Mouse (Mus musculus) heart, embryonic 11.5 days (tissue): Measurements from ENCODE around the gene Tanc1. TPM values are rescaled to one million over a fixed set of nuclear protein-coding genes. Genes with fewer than 3 reads are reported as not detected.

Experiments
- ATAC-seq: fragments of 200-750 bp; cut with Nextera tagmentation; replicated peaks from 2 replicates; pipeline ENCODE4 v1.8.0; 2017; ENCODE audit warnings: moderate library complexity; ENCODE audit not compliant: insufficient number of reproducible peaks, low FRiP score, low TSS enrichment
- H3K27ac ChIP-seq: fragments of 300-500 bp; sonication (generic); 2 replicates; pipeline ENCODE4 v1.5.1; 2014; ENCODE audit warnings: mild to moderate bottlenecking, low read depth, low read length
- H3K27me3 ChIP-seq: fragments of 300-500 bp; sonication (generic); 2 replicates; pipeline ENCODE4 v1.6.1; 2014; ENCODE audit warnings: mild to moderate bottlenecking, low read length, mixed read lengths; ENCODE audit not compliant: control insufficient read depth, insufficient read depth
- H3K36me3 ChIP-seq: fragments of 300-500 bp; sonication (generic); 2 replicates; pipeline ENCODE4 v1.6.1; 2014; ENCODE audit warnings: mild to moderate bottlenecking, low read length, moderate library complexity, mixed read lengths; ENCODE audit not compliant: control insufficient read depth, insufficient read depth
- H3K4me1 ChIP-seq: fragments of 300-500 bp; sonication (generic); 2 replicates; pipeline ENCODE4 v1.6.1; 2014; ENCODE audit warnings: low read length; ENCODE audit not compliant: control insufficient read depth, insufficient read depth
- H3K4me2 ChIP-seq: fragments of 300-500 bp; sonication (generic); 2 replicates; pipeline ENCODE4 v1.6.1; 2014; ENCODE audit warnings: mild to moderate bottlenecking, moderate library complexity
- H3K4me3 ChIP-seq: fragments of 300-500 bp; sonication (generic); 2 replicates; pipeline ENCODE4 v1.5.1; 2014; ENCODE audit warnings: low read depth, low read length
- H3K9ac ChIP-seq: fragments of 300-500 bp; sonication (generic); 2 replicates; pipeline ENCODE4 v1.6.1; 2014; ENCODE audit warnings: mild to moderate bottlenecking, low read depth, low read length, moderate library complexity
- H3K9me3 ChIP-seq: fragments of 300-500 bp; sonication (generic); replicated peaks from 2 replicates; pipeline ENCODE4 v1.6.1; 2016; ENCODE audit warnings: low read length; ENCODE audit not compliant: control insufficient read depth
- WGBS: fragments of 180-500 bp; shearing (Covaris S2); extraction: QIAGEN DNeasy Blood & Tissue Kit; methylation state at CpG from one replicate; pipeline ENCODE4 v1.1.7; 2014; ENCODE audit not compliant: insufficient replicate concordance; 5-methylcytosine and 5-hydroxymethylcytosine counted together
- polyA plus RNA-seq: library from polyadenylated mRNA; unstranded; fragments of >200 nt; fragmentation: Nextera tagmentation; extraction: Ambion mirVana; gene quantifications from 2 replicates; pipeline ENCODE4 v1.2.1, GENCODE M21; 2014

Tanc1 gene
- polyA plus RNA-seq, 1 experiment from 2014 or later: 26.0 TPM

DNA sequence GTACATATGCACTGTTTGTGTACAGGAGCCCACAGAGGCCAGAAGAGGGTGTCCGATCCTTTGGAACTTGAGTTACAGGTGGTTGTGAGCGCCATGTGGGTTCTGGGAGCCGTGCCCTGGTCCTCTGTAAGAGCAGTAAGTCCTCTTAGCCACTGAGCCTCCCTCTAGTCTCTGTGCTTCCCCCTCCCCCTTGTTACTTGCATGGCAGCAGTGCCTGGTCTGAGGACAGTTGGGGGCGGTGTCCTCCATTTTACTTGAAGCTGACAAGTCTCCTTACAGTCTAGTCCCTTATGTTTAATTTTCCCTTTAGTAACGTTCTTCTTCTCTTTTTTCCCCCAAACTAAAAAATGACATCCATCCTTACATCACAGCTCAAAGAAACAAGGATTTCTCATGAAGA, 8.8 kb downstream of the Tanc1 start:
- Histone ChIP-seq H3K9me3 (no peaks in the 10 kb centered on the region), H3K27me3 (no peaks in the 10 kb centered on the region), H3K4me2 (no peak overlapping the region), H3K4me1 (peaks cover 31% of the 10 kb centered on the region), H3K27ac (no peak overlapping the region), H3K36me3 (peaks cover 3% of the 10 kb centered on the region; the same call in 1 of the 2 replicates), H3K9ac (no peak overlapping the region), H3K4me3 (no peak overlapping the region)
- WGBS: 76% methylated on average over 5 of the region's 5 CpGs
- ATAC-seq: no peak

DNA sequence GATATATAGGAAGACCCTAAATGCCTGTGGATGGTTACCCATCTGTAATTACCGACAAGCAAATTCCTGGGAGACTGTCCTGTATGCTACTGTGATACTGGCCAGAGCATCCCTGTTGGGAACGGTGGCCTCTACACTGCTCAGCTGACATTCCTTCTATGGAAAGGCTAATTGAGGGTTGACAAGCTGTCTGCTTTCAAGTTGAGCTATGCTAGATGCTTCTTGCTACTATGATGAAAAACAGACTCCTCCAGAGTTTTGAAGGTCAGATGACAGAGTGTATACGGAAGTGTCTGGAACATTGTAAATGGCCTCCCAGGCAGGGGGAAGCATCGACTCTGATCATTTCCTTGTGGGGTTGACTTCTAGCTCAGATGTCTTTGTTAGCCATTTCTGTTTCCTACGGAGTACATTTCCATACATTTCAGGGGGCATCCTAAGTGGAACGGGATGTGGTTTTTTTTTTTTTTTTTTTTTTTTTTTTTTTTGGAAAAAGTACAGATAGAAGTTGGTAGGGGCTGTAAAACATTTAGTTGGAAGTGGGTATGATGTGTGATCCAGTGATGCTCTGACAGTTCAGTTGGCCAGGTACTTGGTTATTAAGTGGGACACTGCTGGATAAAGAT, 10.8 kb downstream of the Tanc1 start:
- H3K27ac ChIP-seq: peak overlapping the region; percentile 65
- peaks cover 30% of the 10 kb centered on the region for H3K4me1 ChIP-seq
- peak overlapping the region; percentile 9; the same call in 1 of the 2 replicates for H3K4me2 ChIP-seq
- peaks cover 3% of the 10 kb centered on the region; the same call in 1 of the 2 replicates for H3K36me3 ChIP-seq
- no peaks in the 10 kb centered on the region for H3K27me3 ChIP-seq
- no peaks in the 10 kb centered on the region for H3K9me3 ChIP-seq
- 17% methylated on average over 6 of the region's 6 CpGs for WGBS
- peak; percentile 75 for ATAC-seq
- no peak overlapping the region for H3K9ac ChIP-seq
- no peak overlapping the region for H3K4me3 ChIP-seq

DNA sequence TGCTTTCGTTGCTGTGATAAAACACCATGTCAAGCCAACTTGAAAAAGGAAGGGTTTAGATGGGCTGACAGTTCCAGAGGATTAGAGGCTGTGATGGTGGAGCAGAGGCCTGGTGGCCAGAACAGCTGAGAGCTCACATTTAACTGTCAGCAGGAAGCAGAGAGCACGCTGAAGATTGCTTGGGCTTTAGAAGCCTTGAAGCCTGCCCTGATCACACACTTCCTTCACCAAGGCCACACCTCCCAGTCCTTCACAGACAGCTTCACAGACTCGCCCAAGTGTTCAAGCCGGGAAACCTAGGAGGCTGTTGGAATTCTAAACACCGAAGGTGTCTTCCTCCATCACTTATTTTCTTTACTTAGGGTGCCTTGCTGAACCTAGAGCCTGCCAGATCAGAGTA, 12.0 kb downstream of the Tanc1 start:
- H3K4me3 ChIP-seq: no peak overlapping the region
- no peaks in the 10 kb centered on the region for H3K27me3 ChIP-seq
- H3K27ac ChIP-seq: peak overlapping the region; percentile 65; the same call in 1 of the 2 replicates
- H3K9me3 ChIP-seq: no peaks in the 10 kb centered on the region
- 45% methylated on average over 5 of the region's 5 CpGs for WGBS
- H3K4me1 ChIP-seq: peaks cover 42% of the 10 kb centered on the region
- H3K36me3 ChIP-seq: peaks cover 3% of the 10 kb centered on the region; the same call in 1 of the 2 replicates
- no peak overlapping the region for H3K4me2 ChIP-seq
- H3K9ac ChIP-seq: no peak overlapping the region
- no peak for ATAC-seq

DNA sequence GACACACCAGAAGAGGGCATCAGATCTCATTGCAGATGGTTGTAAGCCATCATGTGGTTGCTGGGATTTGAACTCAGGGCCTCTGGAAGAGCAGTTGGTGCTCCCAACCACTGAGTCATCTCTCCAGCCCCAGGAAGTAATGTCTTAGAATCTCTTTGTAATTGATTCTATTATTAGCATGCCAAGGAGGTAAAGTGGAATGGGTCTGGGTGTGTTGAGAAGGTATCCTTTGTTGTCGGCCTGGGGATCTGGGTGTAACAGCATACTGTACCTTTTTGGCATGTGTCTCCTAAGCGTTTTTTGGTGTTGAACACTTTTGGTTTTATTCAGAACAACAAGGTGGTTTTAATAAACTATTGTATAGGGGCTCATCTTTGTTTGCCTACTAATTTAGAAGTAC, 13.6 kb downstream of the Tanc1 start:
- Histone ChIP-seq H3K27me3 (no peaks in the 10 kb centered on the region), H3K36me3 (peaks cover 3% of the 10 kb centered on the region; the same call in 1 of the 2 replicates), H3K9me3 (no peaks in the 10 kb centered on the region), H3K4me1 (peaks cover 56% of the 10 kb centered on the region), H3K4me3 (no peak overlapping the region), H3K4me2 (no peak overlapping the region), H3K9ac (no peak overlapping the region), H3K27ac (no peak overlapping the region)
- 76% methylated on average over 2 of the region's 2 CpGs for WGBS
- ATAC-seq: no peak

DNA sequence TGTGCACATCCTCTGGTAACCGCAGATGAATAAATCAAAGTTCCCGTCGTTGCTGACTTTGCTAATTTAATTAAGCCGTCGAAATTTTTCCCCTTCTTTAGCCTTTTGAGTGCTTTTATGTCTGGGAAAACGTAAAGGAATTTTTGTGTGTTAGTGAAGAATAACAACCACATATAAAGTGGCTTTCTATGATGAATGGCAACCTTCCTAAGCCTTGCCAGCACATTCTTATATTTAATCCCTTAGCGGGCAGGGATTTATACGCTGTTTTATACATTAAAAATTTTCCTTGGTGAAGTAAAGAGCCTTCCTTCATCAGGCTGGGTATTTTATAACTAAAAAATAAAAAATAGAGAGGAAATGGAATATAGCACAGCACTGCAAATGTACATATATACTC, 14.1 kb downstream of the Tanc1 start:
- Histone ChIP-seq H3K4me3 (no peak overlapping the region), H3K27ac (no peak overlapping the region), H3K36me3 (no peaks in the 10 kb centered on the region), H3K4me2 (no peak overlapping the region), H3K9me3 (no peaks in the 10 kb centered on the region), H3K9ac (no peak overlapping the region), H3K4me1 (peaks cover 60% of the 10 kb centered on the region), H3K27me3 (no peaks in the 10 kb centered on the region)
- no peak for ATAC-seq
- 84% methylated on average over 8 of the region's 8 CpGs for WGBS

DNA sequence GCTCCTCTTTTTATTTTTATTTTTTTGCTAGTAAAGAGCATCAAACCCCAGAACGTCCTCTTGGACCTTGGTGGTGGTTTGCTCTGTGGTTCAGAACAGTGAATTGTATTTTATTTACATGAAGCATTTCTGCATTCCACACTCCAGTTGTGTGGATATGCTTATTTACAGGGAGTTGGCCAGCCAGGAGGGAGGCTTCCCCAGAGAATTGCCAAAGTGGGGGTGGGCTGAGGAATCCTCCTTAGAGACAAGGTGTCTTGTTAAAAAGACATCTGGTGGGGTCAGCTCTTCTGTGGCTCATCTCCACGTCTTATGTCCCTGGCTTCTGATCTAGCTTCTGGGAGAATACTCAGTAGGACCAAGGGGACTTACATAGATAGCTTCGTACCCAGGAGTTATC, 14.6 kb downstream of the Tanc1 start:
- H3K9me3 ChIP-seq: no peaks in the 10 kb centered on the region
- no peak overlapping the region for H3K4me2 ChIP-seq
- H3K4me1 ChIP-seq: peaks cover 60% of the 10 kb centered on the region
- H3K9ac ChIP-seq: no peak overlapping the region
- ATAC-seq: no peak
- no peak overlapping the region for H3K4me3 ChIP-seq
- H3K36me3 ChIP-seq: no peaks in the 10 kb centered on the region
- WGBS: 58% methylated on average over 3 of the region's 3 CpGs
- H3K27me3 ChIP-seq: no peaks in the 10 kb centered on the region
- no peak overlapping the region for H3K27ac ChIP-seq

DNA sequence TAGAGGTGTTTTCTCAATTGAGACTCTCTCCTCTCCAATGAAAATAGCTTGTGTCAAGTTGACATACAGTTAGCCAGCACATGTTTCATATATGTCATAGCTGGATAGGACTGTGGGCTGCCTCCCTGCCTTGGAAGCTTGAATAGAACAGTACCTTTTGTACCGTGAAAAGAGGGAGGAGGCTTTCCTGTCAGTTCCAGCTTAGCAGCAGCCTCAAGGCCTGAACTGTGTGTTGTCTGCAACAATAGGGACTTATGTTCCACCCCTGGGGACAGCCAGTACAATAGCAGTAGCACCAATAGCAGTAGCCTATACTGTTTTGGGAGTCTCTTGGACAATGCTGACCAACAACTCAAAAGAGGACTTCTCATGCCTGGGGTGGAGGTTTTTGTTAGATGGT, 15.7 kb downstream of the Tanc1 start:
- no peak overlapping the region for H3K9ac ChIP-seq
- ATAC-seq: 0 out of 2 replicates have a peak, but pooled peaks have one; percentile 28
- H3K9me3 ChIP-seq: no peaks in the 10 kb centered on the region
- no peak overlapping the region for H3K4me2 ChIP-seq
- no peaks in the 10 kb centered on the region for H3K36me3 ChIP-seq
- H3K4me3 ChIP-seq: no peak overlapping the region
- 0 out of 2 replicates have a peak overlapping the region, but pooled peaks have one; percentile 25 for H3K27ac ChIP-seq
- no peaks in the 10 kb centered on the region for H3K27me3 ChIP-seq
- H3K4me1 ChIP-seq: peaks cover 54% of the 10 kb centered on the region
- 44% methylated on average over 1 of the region's 1 CpGs for WGBS

DNA sequence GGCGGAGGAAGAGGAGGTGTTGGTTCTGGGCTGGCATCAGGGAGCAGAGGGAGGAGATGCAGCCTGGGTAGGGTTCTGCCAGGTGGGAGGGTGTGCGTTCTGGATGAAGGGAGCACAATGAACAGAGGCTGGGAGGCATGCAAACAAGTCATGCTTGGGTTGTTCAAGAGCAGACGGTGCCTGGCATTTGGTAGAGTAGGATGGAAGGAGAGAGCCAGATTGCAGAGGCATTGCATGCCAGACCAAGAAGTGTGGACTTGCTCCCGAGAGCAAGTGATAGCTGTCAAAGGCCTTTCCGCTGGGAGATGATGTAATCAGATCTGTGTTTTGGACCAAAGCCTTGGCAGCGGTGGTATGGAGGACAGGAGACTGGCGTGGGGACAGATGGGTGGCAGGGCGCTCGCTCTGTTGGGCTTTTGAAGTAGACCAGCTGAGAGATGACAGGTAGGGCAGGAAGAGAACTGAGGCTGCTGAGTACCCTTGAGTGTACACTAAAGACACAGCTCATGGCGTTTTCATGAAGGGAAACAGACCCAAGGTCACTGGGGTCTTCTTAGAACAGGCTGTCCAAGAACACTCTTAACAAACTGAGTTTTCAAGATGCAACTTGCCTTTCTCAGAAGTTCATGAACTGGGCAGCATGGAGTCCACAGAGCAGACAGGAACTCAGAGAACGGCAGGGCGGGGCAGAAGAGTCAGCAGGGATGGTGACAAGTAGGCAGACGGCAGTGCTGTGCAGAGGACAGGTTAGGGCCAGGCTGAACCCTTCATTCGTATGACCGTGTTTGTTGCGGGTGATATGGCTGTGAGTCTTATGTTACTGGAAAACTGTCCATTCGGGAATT, 16.4 kb downstream of the Tanc1 start:
- peaks cover 51% of the 10 kb centered on the region for H3K4me1 ChIP-seq
- H3K4me2 ChIP-seq: 0 out of 2 replicates have a peak overlapping the region, but pooled peaks have one; percentile 9
- no peak for ATAC-seq

More for the DNA sequence above, 16.4 kb downstream of the Tanc1 start:
- no peaks in the 10 kb centered on the region for H3K9me3 ChIP-seq
- 54% methylated on average over 17 of the region's 17 CpGs for WGBS
- no peak overlapping the region for H3K4me3 ChIP-seq
- peak overlapping the region; percentile 25 for H3K27ac ChIP-seq
- H3K27me3 ChIP-seq: no peaks in the 10 kb centered on the region
- H3K36me3 ChIP-seq: no peaks in the 10 kb centered on the region
- peak overlapping the region; percentile 4; the same call in 1 of the 2 replicates for H3K9ac ChIP-seq
